Mouse (Mus musculus) cerebellum, adult 9-11 months (tissue): ENCODE data around the gene Gpr18.

Experiments used
- DNase-seq: peaks from one replicate; pipeline ENCODE4 v3.0.0; 2022

Gpr18 gene

GRCm38 (mm10) chr14:121915621-121916020 lies at the start of gene Gpr18:
TSS of gene Gpr18 (minus strand) at chr14:121915781.
- DNase-seq = no peak

DNA sequence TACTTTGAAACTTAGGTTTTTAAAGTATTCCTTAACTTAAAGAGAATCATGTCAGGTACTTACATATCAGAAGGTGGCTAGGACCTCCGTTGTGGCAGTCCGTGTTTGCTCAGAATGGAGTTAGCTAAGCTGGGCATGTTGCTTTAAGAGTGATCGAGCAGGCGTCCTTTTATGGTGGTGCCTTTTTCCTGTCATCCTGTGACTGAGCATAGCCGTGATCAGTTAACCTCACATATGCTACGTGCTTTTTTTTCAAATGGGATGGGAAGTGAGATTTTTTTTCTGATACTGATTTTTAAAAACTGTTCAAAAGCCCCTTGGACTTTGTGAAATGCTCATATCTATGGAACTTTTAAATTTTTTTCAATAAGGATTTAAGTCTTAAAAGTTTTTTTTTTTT lies 49.4 kb upstream of the Gpr18 start, which contains the start of gene Gpr183:
Gene Gpr183 (minus strand): TSS at position 206 of the 400 bp plus-strand sequence.
- DNase-seq = no peak

- no peak for DNase-seq
Measured at GRCm38 (mm10) chr14:121963942-121964335, 48.4 kb upstream of the Gpr18 start.

DNA sequence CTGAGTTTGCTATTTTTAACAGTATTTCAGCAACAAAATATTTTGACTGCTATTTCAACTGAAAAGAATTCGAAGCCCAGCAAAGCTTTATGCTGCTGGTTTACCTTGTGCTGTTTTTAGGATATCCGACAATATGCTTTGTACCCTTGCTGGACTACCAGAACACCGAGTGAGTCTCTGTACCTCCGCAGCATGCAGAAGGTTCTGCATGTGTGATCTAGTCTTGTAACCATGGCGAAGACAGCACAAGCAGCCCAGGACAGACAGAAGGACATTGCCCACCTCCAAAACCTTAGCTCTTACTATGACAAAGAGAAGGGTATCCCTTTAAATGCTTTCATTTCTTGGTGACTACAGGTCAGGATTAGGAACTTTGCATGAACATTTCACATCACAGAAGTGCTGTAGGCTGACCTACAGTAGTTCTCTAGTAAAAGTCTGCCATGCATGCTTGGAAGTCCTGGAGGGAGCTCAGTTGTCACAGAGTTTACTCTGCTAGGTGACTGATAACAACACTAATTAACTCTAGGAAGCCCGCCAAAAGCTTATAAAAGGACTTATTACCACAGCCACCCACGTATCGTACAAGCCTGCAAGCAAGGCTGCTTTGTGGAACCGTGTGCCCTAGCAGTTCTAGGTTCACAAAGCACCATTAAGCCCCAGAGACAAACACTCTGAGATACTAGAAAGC lies 47.8 kb upstream of the Gpr18 start:
- no peak for DNase-seq

DNA sequence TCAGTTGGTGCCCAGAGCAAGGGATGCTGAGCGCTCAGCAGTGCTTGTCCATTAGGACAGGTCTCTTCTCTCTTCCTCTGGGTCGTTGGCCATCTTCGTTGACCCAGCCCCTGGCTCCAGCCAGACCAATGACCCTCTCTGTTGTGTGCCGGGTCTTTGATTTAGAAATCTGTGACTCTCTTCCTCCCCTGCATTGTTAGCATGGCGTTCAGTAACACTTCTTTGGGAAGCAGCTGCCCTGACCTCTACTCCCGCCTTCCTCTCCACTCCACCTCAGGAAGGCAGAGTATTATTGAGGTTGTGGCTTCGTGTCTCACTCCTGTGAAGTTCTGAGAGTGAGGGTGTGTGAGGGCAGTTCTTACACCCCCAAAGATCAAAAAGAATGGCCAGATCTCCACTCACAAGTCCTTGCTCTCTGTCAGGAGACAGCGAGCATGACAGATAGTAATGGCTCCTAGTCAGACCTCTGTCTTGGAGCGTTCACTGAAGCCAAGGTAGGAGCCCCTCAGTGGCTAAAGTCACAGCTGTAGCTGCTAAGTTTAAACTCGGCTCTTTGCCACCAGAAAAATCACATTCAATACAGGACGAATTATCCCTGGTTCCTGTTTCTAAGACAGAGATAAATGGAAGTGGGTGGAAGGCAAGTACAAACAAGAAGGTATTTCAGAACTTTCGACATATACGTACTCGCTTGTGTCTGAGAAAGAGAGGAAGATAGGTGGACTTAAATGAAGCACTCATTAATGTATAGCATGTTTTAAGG lies 46.7 kb upstream of the Gpr18 start:
- DNase-seq = no peak

- no peak for DNase-seq
Measured at GRCm38 (mm10) chr14:121961496-121962127, 46.0 kb upstream of the Gpr18 start.

DNA sequence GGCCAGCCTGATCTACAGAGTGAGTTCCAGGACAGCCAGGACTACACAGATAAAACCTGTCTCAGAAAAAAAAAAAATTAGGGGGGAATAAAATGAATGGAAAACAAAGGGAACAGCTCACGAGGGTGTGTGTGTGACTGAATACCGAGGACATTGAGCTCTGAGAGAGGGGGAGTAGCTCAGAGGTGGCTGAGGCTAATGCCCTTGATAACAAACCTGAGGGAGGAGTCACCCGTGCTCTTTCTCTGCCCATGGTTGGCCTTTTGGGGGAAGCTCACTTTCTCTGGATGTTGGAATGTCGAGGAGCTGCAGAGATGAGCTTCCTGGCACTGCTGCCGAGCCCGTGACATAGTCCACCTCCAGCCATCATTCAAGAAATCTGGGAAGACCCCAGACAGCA lies 45.4 kb upstream of the Gpr18 start:
- no peak for DNase-seq

DNA sequence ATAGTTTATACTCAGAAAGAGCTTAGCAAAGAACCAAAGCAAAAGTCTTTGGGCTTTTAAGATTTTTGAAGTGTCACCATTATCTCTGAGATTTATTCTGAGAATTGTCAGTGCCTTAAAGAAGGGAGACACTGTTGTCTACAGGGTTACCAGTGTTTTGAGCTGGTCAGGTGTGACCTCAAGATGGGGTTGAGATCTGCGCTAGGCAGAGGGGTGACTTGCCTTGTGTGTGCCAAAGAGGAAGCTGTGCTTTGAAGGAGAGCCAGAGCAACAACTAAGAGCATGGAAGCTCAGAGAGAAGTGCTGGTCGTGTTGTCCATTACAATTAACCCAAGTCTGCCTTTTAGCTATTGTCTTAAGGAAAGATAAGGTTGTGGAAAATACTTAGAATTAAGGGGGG lies 45.0 kb upstream of the Gpr18 start:
- no peak for DNase-seq

- no peak for DNase-seq
Measured at GRCm38 (mm10) chr14:121960031-121960430, 44.5 kb upstream of the Gpr18 start.

GRCm38 (mm10) chr14:121959538-121959980 lies 44.0 kb upstream of the Gpr18 start:
- DNase-seq = no peak

DNA sequence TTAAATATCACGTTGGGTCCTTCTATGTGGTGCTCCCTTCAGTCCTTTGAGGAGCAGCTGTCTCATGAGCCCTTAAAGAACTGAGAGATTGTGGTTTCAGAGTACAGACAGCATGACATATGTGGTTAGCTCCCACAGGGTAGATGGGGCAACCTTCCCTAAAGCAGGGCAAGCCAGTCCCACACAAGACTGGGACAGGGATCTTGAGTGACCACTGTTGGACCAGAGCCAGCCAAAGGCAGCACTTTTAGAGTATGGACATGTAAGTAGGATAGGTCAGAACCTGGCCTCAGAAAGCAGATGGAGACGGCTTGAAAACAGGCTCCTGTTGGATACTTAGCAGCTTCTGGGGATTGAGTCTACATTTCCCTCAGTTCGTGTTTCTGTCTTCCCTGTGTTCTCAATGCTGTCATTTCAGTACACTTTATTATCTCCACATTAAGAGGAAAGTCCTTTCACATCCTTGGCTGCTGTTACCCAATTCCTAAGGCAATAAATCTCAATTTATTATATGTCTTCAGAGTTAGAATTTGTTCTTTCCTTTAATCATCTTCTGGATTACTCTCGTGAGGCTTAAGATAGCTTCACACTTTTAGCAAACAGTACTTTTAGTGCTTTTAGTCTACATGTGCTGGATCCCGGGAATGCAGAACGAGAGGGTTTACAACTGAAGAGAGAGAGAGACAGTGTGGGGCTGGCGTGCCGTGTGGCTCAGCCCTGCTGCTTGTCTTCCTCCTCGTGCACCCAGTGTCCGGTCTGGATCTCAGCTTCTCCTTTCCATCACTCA lies 43.4 kb upstream of the Gpr18 start:
- no peak for DNase-seq

GRCm38 (mm10) chr14:121958041-121958750 lies 42.6 kb upstream of the Gpr18 start:
- no peak for DNase-seq

- no peak for DNase-seq
Measured at GRCm38 (mm10) chr14:121957176-121957871, 41.7 kb upstream of the Gpr18 start.

DNA sequence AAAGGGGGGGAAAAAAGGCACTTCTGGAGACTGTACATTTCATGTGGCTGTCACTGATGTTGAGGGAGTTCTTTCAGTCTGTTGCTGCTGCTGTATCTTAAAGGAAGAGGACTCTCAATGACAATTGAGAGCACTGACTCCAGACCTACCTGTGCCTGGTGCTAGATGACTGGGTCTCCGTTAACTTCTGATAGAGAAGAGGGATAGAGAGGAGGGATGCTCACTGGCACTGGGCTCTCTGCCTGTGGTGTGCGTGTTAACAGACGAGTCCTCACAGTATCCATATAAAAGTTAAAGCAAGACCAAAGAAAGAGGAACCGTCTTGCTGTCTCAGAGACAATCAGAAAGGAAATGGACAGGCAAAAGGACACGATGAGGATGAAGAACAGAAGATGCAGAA lies 40.7 kb upstream of the Gpr18 start:
- no peak for DNase-seq

DNA sequence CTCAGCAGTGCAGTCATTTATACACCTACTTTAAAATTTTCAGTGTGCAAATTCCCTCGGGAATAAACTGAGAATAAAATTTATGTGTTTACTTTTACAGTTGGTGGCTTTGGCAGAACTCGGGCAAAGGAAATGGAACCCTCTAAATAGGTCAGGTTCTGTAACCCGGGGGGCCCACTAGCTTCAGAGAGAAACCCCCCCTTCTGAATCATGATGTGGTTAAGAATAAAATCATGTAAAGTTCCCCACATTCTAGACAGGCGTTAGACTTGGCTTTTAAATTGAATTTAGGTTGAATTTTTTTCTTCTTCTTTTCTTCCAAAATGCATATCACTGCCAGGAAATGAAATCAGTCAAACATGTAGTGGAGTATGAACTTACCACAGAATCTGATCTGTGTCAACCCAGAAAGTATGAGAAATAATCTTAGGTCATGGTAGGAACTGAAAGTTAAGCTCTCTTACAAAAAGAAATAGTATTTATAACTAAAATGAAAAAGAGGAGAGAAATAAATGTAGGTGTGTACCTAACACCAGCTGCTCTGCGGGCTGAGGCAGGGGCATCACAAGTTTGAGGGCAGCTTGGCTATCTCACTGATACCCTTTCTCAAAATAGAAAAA lies 39.7 kb upstream of the Gpr18 start:
- no peak for DNase-seq

DNA sequence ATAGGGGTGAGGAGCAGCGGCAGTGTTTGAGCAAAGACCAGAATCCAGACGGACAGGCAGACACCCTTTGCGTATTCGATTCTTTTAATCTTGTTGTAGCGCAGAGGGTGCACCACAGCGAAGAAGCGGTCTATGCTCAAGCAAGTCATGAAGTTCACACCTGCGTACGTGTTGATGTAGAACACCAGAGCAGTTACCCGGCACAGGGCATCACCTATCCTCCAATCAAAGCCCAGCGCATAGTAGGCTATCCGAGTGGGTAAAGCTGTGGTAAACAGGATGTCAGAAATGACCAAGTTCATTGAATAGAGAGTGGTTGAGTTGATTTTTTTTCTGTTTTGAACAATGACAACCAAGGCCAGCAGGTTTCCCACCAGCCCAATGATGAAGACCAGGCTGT lies 39.0 kb upstream of the Gpr18 start:
- DNase-seq = no peak

DNA sequence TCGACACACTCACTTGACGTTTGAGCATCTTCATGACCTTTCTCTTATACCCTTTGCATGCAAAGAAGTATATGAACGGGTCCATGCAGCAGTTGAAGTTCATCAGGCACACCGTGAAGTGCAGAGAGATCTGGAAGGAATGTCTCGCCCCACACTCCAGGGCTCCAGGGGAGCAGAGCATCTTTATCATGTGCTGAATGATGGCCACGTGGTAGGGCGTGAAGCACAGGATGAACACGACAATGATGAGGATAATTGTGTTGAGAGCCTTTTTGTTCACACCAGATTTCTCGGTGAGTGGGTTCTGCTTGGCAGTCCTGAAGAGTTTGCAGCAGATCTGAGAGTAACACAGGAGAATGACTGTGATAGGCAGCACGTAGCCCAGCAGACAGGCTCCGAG lies 38.5 kb upstream of the Gpr18 start:
- no peak for DNase-seq

DNA sequence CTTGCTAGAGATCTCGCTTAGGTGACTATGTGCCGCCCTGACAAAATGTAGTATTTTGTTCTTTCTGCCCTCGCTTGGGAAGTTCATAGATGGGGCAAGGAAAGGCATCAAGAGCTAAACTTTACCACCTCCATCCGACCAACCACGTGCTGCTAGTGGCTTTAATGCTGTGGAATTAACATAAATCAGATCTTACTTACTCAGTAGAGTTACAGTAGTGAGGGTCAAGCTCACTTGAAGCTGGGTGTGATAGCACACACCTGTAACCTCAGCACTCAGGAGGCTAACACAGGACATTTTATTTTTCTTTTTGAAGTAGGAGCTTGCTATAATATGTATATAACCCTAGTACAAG lies 36.4 kb upstream of the Gpr18 start:
- DNase-seq = no peak

- no peak for DNase-seq
Measured at GRCm38 (mm10) chr14:121951399-121952045, 35.9 kb upstream of the Gpr18 start.

GRCm38 (mm10) chr14:121949897-121950296 lies 34.3 kb upstream of the Gpr18 start:
- DNase-seq = no peak

DNA sequence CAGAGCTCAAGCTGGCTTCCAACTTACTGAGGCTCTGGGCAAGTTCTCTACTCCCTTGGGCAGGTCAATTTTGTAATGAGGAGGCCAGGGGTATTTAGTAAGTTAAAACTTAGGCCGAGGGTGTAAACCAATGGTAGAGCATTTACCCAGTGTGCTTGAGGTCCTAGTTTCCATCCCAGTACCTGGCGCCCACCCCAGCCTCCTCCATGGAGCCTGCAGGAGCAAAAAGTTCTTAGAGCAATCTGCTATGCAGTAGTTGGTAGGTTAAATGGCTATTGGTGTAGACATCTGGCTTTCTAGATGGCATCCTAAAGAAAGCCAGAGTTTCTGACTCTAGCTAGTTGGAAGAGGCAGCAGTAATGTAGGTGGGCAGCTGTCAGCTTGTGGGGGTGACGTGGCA lies 33.9 kb upstream of the Gpr18 start:
- no peak for DNase-seq
